Mouse (Mus musculus) brain, embryonic 14.5 days (tissue): ENCODE data around the gene Olfr237-ps1.

Source experiments
- CTCF ChIP-seq: fragments of 200-500 bp; IDR thresholded peaks from 2 replicates; pipeline ENCODE4 v1.5.1; 2012; ENCODE audit warnings: inconsistent platforms, mild to moderate bottlenecking, moderate library complexity, borderline replicate concordance; ENCODE audit not compliant: insufficient read depth, insufficient read length; ENCODE audit errors: extremely low read depth
- POLR2A ChIP-seq: fragments of 200-500 bp; IDR thresholded peaks from 2 replicates; pipeline ENCODE4 v1.6.1; 2012; ENCODE audit warnings: mild to moderate bottlenecking, inconsistent platforms, borderline replicate concordance; ENCODE audit not compliant: poor library complexity, insufficient read depth, insufficient read length, severe bottlenecking; ENCODE audit errors: extremely low read depth

- TF ChIP-seq CTCF: no peak
- TF ChIP-seq POLR2A: no peak
Observed at GRCm38 (mm10) chr6:43167246-43167645, 20.9 kb downstream of the Olfr237-ps1 start.
